Mouse (Mus musculus) cerebellum, adult 2 months (tissue): ENCODE results near the gene Ncapd2.

ENCODE experiments used
- CTCF ChIP-seq: fragments of 200-500 bp; IDR thresholded peaks from 2 replicates; pipeline ENCODE4 v1.5.1; 2011; ENCODE audit warnings: low read depth, mild to moderate bottlenecking, control low read depth, low read length, moderate library complexity, borderline replicate concordance; ENCODE audit not compliant: insufficient read depth
- POLR2A ChIP-seq: fragments of 200-500 bp; IDR thresholded peaks from 2 replicates; pipeline ENCODE4 v1.6.1; 2011; ENCODE audit warnings: low read length, control low read depth, borderline replicate concordance; ENCODE audit not compliant: insufficient read depth

GRCm38 (mm10) chr6:125164672-125165327 is 26.7 kb downstream of the Ncapd2 start:
- TF ChIP-seq POLR2A = no peak
- no peak for TF ChIP-seq CTCF
